Mouse (Mus musculus) E14TG2a.4 (cell line): Measurements from ENCODE around the gene Meig1.
A peak's percentile ranks its signal among the peaks of the same experiment; 100 is the strongest.
"Not testable (repeated sequence)": the region's sequence is repeated elsewhere in the genome, so short reads cannot be mapped to it uniquely, and the experiment has no call there.

Experiments
- H3K27me3 ChIP-seq: 2 replicates; pipeline ENCODE4 v1.6.1; 2014; ENCODE audit warnings: low read length, control low read depth; ENCODE audit not compliant: insufficient read depth
- H3K36me3 ChIP-seq: 2 replicates; pipeline ENCODE4 v1.6.1; 2014; ENCODE audit warnings: low read length, control low read depth; ENCODE audit not compliant: insufficient read depth
- H3K4me1 ChIP-seq: replicated peaks from 2 replicates; pipeline ENCODE4 v1.6.1; 2014; ENCODE audit warnings: low read depth, low read length, control low read depth
- H3K4me3 ChIP-seq: replicated peaks from 2 replicates; pipeline ENCODE4 v1.5.1; 2014; ENCODE audit warnings: mild to moderate bottlenecking, low read length
- H3K9me3 ChIP-seq: 2 replicates; pipeline ENCODE4 v1.6.1; 2014; ENCODE audit warnings: low read length, control low read depth
- CTCF ChIP-seq: conservative IDR thresholded peaks from 2 replicates; pipeline ENCODE4 v1.5.1; 2014; ENCODE audit warnings: low read length
- NANOG ChIP-seq: IDR thresholded peaks from 2 replicates; pipeline ENCODE4 v1.6.1; 2014; ENCODE audit warnings: borderline replicate concordance, low read length, mixed read lengths
- POU5F1 ChIP-seq: IDR thresholded peaks from 2 replicates; pipeline ENCODE4 v1.6.1; 2014; ENCODE audit warnings: low read length, borderline replicate concordance

Gene Meig1

GRCm38 (mm10) chr2:3424579-3424910 lies 2.1 kb upstream of the Meig1 start:
- TF ChIP-seq POU5F1 (no peak), CTCF (no peak), NANOG (no peak)
- H3K4me3 ChIP-seq = peak overlapping the region; percentile 90

GRCm38 (mm10) chr2:3423841-3424578 lies 1.6 kb upstream of the Meig1 start, which contains the start of gene Dclre1c:
Gene Dclre1c, plus strand, starts transcription at chr2:3424131.
- Histone ChIP-seq H3K27me3 (peaks cover 3% of the 10 kb centered on the region; the same call in 1 of the 2 replicates), H3K4me3 (peak within 1 kb of the TSS; percentile 90), H3K4me1 (peaks cover 56% of the 10 kb centered on the region), H3K36me3 (peaks cover 19% of the 10 kb centered on the region), H3K9me3 (no peaks in the 10 kb centered on the region)
- TF ChIP-seq NANOG (no peak), CTCF (no peak), POU5F1 (no peak)

More at GRCm38 (mm10) chr2:3424579-3424910, 2.1 kb upstream of the Meig1 start:
- H3K27me3 ChIP-seq = peaks cover 3% of the 10 kb centered on the region; the same call in 1 of the 2 replicates
- no peaks in the 10 kb centered on the region for H3K9me3 ChIP-seq
- H3K36me3 ChIP-seq = peaks cover 20% of the 10 kb centered on the region
- H3K4me1 ChIP-seq = peaks cover 56% of the 10 kb centered on the region

GRCm38 (mm10) chr2:3420157-3420556 lies 2.3 kb downstream of the Meig1 start:
- Histone ChIP-seq H3K4me1 (peaks cover 39% of the 10 kb centered on the region), H3K36me3 (no peaks in the 10 kb centered on the region), H3K27me3 (peaks cover 22% of the 10 kb centered on the region), H3K9me3 (no peaks in the 10 kb centered on the region), H3K4me3 (no peak overlapping the region)
- TF ChIP-seq NANOG = no peak
- TF ChIP-seq POU5F1 = peak; percentile 61; the same call in 1 of the 2 replicates
- no peak for TF ChIP-seq CTCF

GRCm38 (mm10) chr2:3418883-3419431 lies 3.5 kb downstream of the Meig1 start:
- no peaks in the 10 kb centered on the region for H3K36me3 ChIP-seq
- H3K27me3 ChIP-seq = peaks cover 22% of the 10 kb centered on the region
- no peaks in the 10 kb centered on the region for H3K9me3 ChIP-seq
- peaks cover 30% of the 10 kb centered on the region for H3K4me1 ChIP-seq
- H3K4me3 ChIP-seq = peak overlapping the region; percentile 79
- TF ChIP-seq CTCF (no peak), POU5F1 (no peak), NANOG (no peak)

- H3K9me3 ChIP-seq = no peaks in the 10 kb centered on the region
- TF ChIP-seq NANOG (no peak), POU5F1 (no peak), CTCF (no peak)
- peaks cover 20% of the 10 kb centered on the region for H3K4me1 ChIP-seq
- peaks cover 21% of the 10 kb centered on the region for H3K27me3 ChIP-seq
- no peaks in the 10 kb centered on the region for H3K36me3 ChIP-seq
- H3K4me3 ChIP-seq = no peak overlapping the region
Measured at GRCm38 (mm10) chr2:3415676-3416075, 6.8 kb downstream of the Meig1 start.

- H3K4me3 ChIP-seq = no peak overlapping the region
- TF ChIP-seq POU5F1 (no peak), CTCF (peak; percentile 88)
- no peaks in the 10 kb centered on the region for H3K9me3 ChIP-seq
- H3K36me3 ChIP-seq = no peaks in the 10 kb centered on the region
- H3K27me3 ChIP-seq = peaks cover 21% of the 10 kb centered on the region
- H3K4me1 ChIP-seq = peaks cover 7% of the 10 kb centered on the region
Measured at GRCm38 (mm10) chr2:3414241-3414640, 8.2 kb downstream of the Meig1 start.

- no peaks in the 10 kb centered on the region for H3K9me3 ChIP-seq
- no peak overlapping the region for H3K4me3 ChIP-seq
- no peaks in the 10 kb centered on the region for H3K36me3 ChIP-seq
- H3K4me1 ChIP-seq = no peaks in the 10 kb centered on the region
- TF ChIP-seq POU5F1 (no peak), CTCF (no peak), NANOG (no peak)
- 0 out of 2 replicates have a peak, but pooled peaks cover 2% of the 10 kb centered on the region for H3K27me3 ChIP-seq
Measured at GRCm38 (mm10) chr2:3407756-3408155, 14.7 kb downstream of the Meig1 start.

- no peaks in the 10 kb centered on the region for H3K4me1 ChIP-seq
- no peaks in the 10 kb centered on the region for H3K9me3 ChIP-seq
- H3K36me3 ChIP-seq = no peaks in the 10 kb centered on the region
- no peak overlapping the region for H3K4me3 ChIP-seq
- peaks cover 4% of the 10 kb centered on the region for H3K27me3 ChIP-seq
- TF ChIP-seq CTCF (no peak), POU5F1 (no peak), NANOG (no peak)
Measured at GRCm38 (mm10) chr2:3405981-3406380, 16.5 kb downstream of the Meig1 start.

GRCm38 (mm10) chr2:3397110-3397509 lies 25.3 kb downstream of the Meig1 start, which contains the start of gene Olah:
Gene Olah, minus strand, starts transcription at chr2:3397210.
- H3K27me3 ChIP-seq, H3K9me3 ChIP-seq, H3K4me1 ChIP-seq, H3K36me3 ChIP-seq, H3K4me3 ChIP-seq: not testable (repeated sequence)
